Mouse (Mus musculus): ENCODE data around the gene Mindy1.
A peak's percentile ranks its signal among the peaks of the same experiment; 100 is the strongest.

Mindy1 gene

DNA sequence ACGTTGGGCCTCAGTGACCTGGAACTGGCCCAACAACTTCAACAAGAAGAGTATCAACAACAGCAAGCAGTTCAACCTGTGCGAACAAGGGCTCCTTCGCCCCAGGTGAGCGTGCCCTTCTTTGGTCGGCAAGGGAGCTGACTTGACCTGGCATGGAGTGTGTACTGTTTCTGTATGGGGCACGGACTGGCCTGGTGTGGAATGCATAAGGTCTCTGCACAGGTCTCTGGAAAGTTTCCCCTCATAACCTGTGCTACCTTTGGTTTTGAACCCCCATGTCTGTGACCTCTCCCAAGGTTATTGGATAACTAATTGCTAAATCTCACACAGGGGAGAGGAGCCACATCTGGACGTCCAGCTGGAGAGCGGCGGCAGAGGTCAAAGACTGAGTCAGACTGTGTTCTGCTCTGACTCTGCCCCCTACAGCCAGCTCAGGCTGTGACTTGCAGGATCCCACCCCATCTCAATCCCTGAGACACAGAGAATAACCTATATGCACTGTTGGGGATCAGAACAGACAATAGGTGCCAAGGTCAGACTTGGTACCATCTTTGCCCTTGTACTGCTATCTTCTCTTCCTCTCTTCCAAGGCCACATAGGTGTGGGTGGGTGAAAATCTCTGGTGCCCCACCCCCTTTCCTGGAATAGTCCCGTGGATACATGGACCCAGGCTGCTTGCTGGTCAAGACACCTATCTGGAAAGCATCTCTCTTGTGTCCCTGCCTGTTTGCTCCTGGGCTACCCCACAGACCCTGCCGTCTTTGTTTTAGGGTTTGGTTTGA lies 14.4 kb downstream of the Mindy1 start:
- no peak for DNase-seq

DNA sequence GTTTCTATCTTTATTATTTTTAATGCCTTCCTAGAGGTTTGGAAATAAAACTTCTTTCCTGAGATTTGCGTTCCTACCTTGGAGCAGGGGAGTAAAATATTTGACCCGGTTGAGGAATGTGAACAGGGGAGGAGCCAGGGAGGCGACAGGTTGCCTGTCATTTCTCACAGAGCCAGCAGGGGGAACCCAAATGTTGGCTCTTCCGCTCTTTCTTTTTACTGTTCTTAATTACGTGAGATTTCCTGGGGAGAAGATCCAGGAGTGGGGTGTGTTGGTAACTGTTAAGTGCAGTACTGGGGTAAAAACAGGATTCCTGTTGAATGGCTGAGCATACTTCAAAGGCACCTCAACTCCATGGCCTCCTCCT lies 14.9 kb downstream of the Mindy1 start:
- DNase-seq, result peak; percentile 53

DNA sequence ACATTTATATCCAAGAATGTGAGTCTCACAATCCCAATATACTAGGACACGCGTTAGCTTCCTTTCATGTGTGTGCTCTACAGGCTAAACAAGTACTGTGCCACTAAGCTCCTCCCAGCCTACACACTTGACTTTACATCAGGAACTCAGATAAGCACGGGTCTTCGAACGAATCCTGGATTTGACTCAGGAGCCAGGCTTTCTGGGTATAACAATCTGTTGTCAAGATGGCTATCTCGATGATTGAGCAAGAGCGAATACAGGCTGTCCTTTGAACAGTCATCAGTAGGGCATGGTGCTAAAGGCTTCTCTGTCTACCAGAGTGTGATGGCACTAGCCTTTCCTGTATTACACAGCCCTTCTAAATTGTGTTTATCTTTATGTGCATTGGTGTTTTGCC lies 16.9 kb downstream of the Mindy1 start:
- DNase-seq, result no peak

DNA sequence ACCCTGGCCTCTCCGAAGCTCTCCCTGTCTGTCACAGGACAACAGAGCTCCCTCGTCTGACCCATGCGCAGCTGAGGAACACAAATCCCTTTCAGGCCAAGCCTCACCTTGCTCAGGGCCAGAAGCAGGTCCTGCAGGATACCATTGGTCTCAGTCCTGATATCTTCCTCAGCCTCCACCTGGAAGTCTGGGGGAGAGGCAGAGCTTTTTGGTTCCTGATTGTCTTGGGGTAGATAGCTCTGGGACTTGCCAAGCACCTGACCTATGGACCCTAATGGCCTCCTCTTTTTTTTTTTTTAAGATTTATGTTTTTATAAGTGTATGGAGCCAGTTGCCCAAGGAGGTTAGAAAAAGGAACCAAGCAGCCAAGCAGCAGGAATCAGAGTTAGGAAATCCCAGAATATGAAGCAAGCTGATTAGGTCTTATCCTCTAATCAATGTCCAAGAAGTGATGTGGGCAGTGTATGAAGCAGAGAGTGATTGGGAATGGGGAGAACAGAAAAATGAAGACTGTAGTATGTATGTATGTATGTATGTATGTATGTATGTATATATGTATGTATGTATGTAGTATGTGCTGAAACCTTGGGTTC lies 20.2 kb downstream of the Mindy1 start:
- DNase-seq, result no peak

DNA sequence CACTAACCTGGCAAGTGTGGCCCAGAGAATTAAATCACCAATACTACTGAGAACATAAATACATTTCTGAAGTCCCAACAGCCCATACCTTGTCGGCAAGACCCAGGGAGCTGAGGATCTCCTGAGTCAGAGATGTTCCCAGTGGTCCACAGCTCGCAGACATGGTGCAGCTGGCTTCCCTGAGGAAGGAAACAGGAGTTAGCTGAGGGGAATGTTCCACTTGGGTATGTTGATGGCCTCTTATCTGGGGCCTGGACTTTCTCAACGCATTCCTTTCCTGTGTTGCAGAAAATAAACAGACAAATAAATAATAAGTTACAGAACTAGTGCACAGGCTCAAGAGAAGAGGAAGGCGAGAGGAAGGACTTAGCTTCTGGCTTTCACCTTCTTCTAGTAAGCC lies 25.1 kb downstream of the Mindy1 start:
- DNase-seq, result no peak

DNA sequence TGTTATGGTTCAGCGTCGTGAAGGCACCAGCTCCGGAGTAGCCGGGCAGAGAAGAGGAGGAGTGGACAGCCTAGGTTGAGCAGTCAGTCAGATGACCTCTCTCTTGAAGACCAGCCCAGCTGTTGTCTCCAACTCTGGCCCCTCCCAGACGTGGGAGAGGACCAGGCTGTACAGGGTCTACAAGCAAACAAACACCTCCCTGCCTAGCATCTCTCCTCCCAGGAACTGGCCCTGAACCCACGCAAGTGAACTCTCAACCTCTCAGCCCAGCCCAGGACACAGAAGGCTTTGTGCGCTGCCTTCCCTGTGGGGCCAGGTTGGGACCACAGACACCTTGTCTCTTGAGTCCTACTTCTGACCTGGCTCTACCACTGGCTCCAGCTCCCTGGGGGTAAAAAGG lies 26.0 kb downstream of the Mindy1 start, which contains the start of gene Anxa9:
TSS of gene Anxa9 (minus strand) at position 77 of the 400 bp plus-strand sequence.
- DNase-seq, result no peak

DNA sequence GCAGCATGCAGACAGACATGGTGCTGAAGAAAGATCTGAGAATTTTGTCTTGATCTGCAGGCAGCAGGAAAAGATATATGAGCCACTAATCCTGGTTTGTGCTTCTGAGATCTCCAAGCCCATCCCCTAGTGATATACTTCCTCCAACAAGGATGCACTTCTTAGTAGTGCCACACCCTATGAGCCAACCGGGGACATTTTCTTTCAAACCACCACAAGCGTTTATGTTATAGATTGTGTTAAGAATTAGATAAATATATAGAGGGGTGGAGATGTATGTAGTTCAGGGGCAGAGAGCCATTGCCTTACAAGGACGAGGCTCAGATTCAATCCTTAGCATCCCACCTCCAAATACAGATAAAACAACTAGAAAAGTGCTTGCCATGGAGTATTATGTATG lies 29.4 kb downstream of the Mindy1 start:
- DNase-seq, result no peak

DNA sequence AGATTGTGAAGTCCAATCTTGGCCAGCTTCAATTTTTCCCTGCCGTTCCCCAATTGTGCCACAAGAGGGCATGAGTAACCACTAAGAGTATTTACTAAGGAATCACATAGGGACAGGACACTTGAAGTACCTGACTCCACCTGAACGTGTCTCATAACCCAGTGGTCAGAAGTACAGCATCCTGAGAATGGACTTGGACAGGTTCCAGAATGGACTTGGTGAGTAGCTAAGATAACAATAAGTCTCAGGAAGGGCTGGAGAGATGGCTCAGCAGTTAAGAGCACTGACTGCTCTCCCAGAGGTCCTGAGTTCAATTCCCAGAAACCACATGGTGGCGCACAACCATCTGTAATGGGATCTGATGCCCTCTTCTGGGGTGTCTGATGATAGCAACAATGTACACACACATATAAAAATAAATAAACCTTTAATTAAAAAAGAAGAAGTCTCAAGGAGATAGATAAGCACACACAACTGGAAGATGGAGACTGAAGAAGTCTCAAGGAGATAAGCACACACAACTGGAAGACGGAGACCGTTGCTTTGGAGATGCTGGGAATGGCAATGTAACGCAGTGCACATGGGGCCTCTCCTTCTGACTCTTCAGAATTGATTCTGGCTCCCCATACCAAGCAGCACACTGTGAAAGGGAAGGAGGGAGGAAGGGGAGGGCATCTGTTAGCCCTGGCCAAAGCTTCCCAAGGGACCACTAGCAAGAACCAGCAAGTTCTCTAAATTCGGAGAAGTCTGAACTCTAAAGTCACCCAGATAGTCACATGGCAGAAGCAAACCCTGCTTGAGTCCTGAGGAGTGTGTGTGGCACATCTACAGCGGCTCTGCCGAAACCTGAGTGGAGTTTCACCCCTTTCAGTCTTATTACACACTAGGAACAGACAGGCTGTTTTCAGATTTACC lies 30.1 kb downstream of the Mindy1 start:
- DNase-seq, result peak; percentile 75

DNA sequence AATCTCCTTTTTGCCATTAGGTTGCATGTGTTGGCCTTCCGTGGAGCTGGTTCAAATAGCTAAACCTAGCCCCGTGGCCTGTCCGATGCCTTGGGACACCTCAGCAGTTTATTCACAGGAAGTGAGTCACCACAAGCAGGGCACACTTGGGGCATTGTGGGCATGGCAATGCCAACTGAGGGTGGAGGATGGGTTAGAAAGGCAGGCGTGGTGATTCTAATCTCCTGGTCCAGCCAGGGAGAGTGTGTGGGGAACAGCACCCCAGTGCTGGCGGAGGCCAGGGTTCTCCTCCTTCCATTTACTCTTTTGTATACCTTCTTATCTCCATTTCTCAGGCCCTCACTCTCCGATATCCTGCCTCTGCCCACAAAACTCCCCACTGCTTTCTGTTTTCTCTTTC lies 31.5 kb downstream of the Mindy1 start:
- DNase-seq, result peak; percentile 82

DNA sequence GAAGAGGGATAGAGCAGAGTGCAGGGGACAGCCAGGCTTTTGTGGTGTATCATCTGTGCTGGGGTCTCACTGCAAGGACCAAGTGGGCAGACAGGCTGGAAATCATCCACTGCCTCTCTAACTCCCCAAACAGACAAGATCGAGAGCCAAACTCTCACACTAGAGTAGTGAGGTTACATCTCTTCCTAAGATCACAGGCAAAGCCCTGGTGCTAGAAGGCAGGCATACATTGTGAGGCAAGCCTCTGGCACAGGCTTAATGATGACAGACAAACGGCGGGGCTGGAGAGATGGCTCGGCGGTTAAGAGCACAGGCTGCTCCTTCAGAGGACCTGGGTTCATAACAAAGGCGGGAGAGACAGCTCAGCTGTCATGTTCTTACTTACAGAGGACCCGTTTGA lies 32.3 kb downstream of the Mindy1 start:
- peak; percentile 56 for DNase-seq

DNA sequence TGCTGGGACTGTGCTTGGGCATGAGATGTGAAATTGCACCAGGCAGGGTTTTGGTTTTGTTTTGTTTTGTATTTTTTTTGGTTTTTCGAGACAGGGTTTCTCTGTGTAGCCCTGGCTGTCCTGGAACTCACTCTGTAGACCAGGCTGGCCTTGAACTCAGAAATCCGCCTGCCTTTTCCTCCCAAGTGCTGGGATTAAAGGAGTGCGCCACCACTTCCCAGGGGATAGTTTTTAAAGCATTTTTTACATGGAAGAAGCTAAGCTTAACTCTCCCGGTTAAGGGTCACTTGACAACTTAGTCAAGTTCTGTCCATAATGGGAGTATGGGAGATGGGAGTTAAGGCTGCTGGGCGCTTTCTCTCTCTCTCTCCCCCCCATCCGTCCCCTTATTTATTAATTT lies 32.9 kb downstream of the Mindy1 start:
- no peak for DNase-seq

DNA sequence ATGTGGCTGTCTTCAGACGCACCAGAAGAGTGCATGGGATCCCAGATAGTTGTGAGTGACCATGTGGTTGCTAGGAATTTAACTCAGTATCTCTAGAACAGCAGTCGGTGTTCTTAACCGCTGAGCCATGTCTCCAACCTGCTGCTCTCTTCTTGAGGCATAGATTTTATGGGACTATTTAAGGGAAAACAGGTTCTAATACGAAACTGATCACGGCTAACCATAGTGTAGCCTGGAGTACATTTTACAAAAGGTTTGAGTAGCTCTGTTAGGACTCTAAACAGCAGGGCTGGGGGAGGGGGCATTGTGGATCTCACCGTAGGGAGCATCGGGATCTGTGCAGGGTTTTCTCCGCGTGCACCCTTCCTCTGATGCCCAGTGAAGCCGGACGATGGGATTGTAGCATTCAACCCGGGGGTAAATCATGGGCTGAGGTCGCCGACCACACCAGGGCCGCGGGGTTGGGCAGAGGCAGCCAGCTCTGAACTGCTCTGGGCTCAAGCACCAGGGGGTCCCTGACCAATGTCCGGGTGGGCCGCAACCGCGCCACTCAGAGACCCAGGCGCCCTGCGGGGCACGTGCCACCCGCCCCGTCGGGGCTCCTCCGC lies 33.4 kb downstream of the Mindy1 start, which contains the start of gene Cers2:
TSS of gene Cers2 (plus strand) at position 306 of the 608 bp plus-strand sequence.
- no peak for DNase-seq

DNA sequence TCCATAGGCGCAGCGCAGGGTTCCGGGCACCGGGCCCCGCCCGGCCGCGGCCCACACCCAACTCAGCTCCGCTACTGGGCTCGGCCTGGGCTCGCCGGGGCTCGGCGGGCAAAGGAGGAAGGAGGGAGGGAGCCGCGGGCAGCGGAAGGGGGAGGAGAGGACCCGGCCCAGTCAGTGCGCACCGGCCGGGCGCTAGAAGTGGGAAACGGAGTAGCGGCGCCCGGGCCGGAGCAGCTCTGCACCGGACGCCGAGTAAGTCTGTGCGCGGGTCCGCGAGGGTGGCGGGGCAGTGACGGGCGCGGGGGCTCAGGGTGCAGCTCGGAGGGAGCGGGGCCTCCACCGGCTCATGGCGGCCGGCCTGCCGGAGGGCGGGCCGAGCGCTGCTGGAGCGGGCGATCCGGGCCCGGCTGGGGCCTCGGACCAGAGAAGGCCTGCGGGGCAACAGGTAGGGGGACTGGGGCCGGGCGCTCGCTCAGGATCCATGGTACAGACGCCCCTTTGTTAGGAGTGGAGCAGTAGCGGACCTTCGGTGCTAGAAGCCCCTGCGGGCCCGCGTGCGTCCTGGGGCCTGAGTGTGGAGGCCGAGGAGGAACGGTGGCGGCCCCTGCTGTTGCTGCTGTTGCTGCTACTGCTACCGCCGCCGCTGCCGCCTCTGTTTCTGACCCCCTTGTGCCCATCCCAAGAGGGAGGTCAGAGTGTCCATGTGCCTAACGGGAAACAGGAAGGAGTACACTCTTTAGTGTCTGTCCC lies 34.1 kb downstream of the Mindy1 start:
- peak; percentile 95 for DNase-seq

DNA sequence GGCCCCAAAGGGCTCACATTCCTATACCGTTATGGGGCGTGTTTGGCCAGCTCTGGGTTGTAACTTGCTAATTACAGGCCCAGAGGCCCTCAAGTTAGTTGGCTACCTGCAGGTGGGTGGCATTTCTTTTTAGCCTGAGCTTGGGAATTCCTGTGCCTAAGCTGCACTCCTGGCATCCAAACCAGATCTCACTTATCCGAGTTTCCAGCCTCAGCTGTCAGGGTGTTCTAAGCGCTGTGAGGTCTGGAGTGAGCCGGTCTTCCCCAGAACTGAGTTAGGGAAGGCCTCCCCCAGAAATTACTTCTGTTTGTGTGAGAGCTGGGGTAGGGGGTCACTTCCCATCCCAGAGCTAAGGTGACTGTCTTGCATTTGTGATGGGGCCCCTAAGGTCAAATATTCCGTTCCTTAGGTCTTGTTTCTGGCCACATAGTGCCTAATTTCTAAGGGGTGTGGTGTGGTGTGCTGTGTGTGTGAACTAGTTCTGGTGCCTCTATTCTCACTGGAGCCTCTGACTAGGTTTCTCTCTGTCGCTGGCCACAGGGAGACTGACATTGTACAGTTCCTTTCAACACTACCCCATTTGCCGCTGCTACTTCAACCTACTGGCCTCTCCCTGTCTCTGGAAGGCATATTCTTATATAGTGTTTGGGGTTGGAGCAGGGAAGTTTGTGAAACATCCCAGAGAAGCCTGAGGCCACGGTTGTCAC lies 34.9 kb downstream of the Mindy1 start:
- no peak for DNase-seq

DNA sequence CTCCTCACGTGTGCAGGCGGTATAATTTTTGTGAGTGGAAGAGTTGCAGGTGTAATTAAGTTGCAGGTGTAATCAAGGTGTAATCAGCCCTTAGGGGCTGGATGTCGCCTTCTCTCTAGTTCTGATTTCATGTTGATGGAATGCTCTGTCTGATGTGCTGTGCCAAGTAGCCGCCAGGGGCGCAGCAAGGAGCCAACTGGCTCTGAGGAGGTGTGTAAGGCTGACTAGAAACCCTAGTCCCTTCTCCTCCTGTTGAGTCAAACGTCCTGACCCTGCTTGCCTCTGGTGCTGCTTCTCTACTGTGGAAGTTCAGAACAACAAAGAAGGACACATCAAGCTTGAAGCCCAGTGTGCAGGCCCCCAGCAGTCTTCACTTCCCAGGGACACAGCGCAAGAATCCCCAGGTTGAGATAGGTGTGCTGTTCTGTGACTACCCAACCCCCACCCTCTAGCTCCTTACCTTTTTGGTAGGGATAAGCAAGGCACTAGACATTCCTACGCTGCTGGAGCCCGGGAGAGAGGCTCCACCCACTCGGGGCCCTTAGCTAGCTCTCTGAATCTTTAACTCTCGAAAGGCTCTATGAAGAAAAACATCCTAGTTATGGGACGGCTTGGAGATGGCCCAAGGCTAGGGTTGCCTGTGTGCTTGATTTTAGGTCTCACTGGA lies 36.4 kb downstream of the Mindy1 start:
- DNase-seq, result peak; percentile 70

DNA sequence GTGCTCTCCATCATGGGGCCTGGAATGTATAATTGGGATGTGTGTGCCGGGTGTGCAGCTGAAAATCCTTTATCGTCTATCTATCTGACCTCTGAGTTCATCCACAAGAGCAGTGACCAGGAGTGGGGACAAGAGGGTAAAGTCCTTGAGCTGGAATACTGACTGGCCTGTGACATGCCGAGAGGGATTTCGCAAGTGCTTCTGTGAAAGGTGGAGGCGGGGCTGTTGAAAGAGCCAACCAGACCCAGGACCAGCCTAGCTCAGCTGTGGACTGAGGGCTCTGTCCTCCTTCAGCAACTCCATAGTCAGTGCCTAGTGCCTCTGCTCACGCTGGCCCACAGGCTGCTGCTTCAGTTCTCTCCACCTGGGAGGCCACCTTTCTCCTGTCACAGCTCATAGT lies 37.4 kb downstream of the Mindy1 start:
- peak; percentile 66 for DNase-seq

DNA sequence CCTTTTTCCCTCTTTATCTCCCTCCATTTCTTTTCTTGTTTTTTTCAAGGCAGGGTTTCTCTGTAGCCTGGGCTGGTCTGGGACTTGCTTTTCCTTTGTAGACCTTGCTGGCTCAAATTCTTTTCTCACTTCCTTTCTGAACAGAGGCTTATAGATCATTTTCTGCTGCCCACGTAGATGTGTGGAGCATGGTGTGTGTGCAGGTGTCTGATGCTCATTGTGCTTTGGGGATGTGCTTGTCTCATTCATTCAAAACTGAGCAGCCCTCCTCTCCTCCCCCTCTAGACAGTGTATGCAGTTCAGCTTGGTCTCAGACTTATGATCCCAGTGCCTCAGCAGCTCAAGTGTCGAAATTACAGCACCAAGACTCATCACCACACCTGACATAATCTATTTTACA lies 38.0 kb downstream of the Mindy1 start:
- DNase-seq, result no peak

DNA sequence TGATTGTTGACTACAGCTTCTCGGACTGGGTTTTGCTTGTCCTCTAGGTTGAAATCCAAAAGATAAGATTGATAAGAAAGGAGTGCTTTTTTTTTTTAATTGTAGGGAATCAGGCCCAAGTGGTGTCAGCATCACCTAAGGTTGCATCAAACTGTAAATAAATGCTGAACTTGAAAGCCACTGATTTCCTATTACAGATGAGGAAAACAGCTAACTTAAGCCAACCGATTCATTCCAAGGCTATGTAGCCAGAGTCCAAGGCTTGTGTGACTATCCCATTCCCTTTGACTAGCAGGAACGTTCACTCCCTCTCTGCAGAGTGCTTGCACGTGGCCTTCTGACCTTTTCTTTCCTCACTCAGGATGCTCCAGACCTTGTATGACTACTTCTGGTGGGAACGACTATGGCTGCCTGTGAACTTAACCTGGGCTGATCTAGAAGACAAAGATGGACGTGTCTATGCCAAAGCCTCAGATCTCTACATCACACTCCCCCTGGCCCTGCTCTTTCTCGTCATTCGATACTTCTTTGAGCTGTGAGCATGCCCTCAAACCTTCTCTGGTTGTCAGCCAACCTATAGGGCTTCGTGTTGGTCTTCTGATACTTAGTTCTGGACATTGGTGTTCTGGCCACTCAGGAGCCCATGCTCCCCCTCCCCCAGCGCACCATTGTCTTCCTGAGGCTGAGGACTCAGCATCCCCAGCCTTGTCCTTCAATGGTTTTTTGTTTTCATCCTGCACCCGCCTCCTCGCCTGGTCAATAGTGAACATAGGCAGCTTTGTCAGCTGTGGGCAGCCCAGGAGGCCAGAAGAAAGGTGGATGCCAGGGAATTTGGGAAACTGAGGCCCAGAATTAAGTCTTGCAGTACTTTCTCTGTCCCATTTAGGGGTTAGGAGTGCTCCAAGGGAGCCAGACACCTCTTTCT lies 38.8 kb downstream of the Mindy1 start:
- DNase-seq, result no peak

DNA sequence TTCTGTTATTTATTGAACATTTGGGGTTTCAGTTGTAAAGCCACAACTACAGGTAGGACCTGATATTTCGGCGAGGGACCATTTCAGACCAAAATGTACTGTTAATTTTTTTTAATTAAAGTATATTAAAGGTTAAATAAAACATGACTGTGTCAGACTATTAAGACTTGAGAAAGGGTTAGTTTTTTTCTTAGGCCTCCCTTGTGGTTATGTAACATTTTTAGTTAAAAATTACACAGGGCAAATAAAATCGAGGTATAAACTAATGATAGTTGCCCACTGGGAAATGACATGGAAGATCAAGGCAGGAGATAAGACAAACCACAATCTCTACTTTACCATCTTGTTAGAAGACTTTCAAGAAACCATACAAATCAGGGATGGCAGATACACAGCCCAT lies 42.3 kb downstream of the Mindy1 start:
- no peak for DNase-seq
